Mouse (Mus musculus) midbrain, embryonic 13.5 days (tissue): ENCODE results near the gene Hdac10. TPM values are rescaled to one million over a fixed set of nuclear protein-coding genes. Genes with fewer than 3 reads are reported as not detected.

Experiments
- ATAC-seq: fragments of 200-750 bp; cut with Nextera tagmentation; 2 replicates; pipeline ENCODE4 v1.8.0; 2017; ENCODE audit warnings: mild to moderate bottlenecking, moderate TSS enrichment, moderate library complexity
- H3K27ac ChIP-seq: fragments of 300-500 bp; sonication (generic); 2 replicates; pipeline ENCODE4 v1.5.1; 2015; ENCODE audit warnings: inconsistent platforms, mild to moderate bottlenecking, moderate library complexity
- H3K27me3 ChIP-seq: fragments of 300-500 bp; sonication (generic); 2 replicates; pipeline ENCODE4 v1.6.1; 2015; ENCODE audit warnings: mild to moderate bottlenecking, inconsistent platforms
- H3K36me3 ChIP-seq: fragments of 300-500 bp; sonication (generic); 2 replicates; pipeline ENCODE4 v1.6.1; 2015; ENCODE audit warnings: mild to moderate bottlenecking, inconsistent platforms
- H3K4me1 ChIP-seq: fragments of 300-500 bp; sonication (generic); replicated peaks from 2 replicates; pipeline ENCODE4 v1.6.1; 2015; ENCODE audit warnings: inconsistent platforms
- H3K4me2 ChIP-seq: fragments of 300-500 bp; sonication (generic); replicated peaks from 2 replicates; pipeline ENCODE4 v1.6.1; 2015; ENCODE audit warnings: moderate library complexity, mild to moderate bottlenecking, inconsistent platforms
- H3K4me3 ChIP-seq: fragments of 300-500 bp; sonication (generic); replicated peaks from 2 replicates; pipeline ENCODE4 v1.5.1; 2015; ENCODE audit warnings: mild to moderate bottlenecking, inconsistent platforms
- H3K9ac ChIP-seq: fragments of 300-500 bp; sonication (generic); replicated peaks from 2 replicates; pipeline ENCODE4 v1.6.1; 2015; ENCODE audit warnings: mild to moderate bottlenecking, inconsistent platforms
- H3K9me3 ChIP-seq: fragments of 300-500 bp; sonication (generic); 2 replicates; pipeline ENCODE4 v1.6.1; 2016; ENCODE audit warnings: mild to moderate bottlenecking, inconsistent platforms
- WGBS: fragments of 180-500 bp; shearing (Covaris S2); methylation state at CpG from one replicate; pipeline ENCODE4 v1.1.7; 2015; 5-methylcytosine and 5-hydroxymethylcytosine counted together
- polyA plus RNA-seq: library from polyadenylated mRNA; unstranded; fragments of >200 nt; fragmentation: Nextera tagmentation; extraction: Ambion mirVana; gene quantifications from 2 replicates; pipeline ENCODE4 v1.2.1, GENCODE M21; 2015

Hdac10 gene
- polyA plus RNA-seq, 1 experiment from 2014 or later, result 26.0 TPM

DNA sequence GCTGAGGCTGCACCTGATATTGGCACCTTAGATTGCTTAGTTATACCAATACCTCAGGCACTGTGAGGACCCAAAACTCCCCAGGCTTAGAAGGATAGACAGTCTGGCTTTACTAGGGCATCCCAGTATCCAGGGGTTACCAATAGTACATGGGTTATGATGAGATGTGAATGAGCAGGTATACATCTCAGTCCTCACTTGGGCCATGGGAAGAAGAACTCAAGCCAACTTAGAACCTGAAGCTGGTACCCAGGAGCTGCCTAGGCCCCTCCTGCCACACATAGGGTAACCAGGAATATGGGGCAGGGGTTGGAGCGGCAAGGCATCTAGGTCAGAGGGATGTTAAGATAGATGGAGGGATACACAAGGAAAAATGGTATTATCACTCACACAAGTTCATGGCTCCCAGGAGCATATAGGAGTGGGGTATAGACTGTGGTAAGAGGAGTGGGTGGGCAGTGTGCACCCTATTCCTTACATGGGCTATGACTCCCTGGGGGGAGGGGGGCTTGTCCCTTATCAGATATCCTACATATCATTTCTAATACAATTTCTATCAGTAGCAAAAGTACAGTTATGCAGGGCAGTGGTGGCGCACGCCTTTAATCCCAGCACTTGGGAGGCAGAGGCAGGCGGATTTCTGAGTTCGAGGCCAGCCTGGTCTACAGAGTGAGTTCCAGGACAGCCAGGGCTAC is 8.1 kb upstream of the Hdac10 start:
- WGBS, result 97% methylated on average over 5 of the region's 5 CpGs
- Histone ChIP-seq H3K9ac (no peak overlapping the region), H3K36me3 (peaks cover under 1% of the 10 kb centered on the region; the same call in 1 of the 2 replicates), H3K4me1 (peaks cover 26% of the 10 kb centered on the region), H3K4me3 (no peak overlapping the region), H3K4me2 (no peak overlapping the region), H3K27ac (no peak overlapping the region), H3K9me3 (no peaks in the 10 kb centered on the region), H3K27me3 (peaks cover 9% of the 10 kb centered on the region)
- no peak for ATAC-seq

- H3K4me3 ChIP-seq, result no peak overlapping the region
- ATAC-seq, result no peak
- H3K9me3 ChIP-seq, result no peaks in the 10 kb centered on the region
- H3K27me3 ChIP-seq, result no peaks in the 10 kb centered on the region
- H3K9ac ChIP-seq, result no peak overlapping the region
- 92% methylated on average over 3 of the region's 3 CpGs for WGBS
- no peak overlapping the region for H3K27ac ChIP-seq
- H3K36me3 ChIP-seq, result peaks cover 4% of the 10 kb centered on the region; the same call in 1 of the 2 replicates
- peaks cover 15% of the 10 kb centered on the region for H3K4me1 ChIP-seq
- H3K4me2 ChIP-seq, result no peak overlapping the region
These were observed 2.8 kb upstream of the Hdac10 start for GRCm38 (mm10) chr15:89131316-89131715.

DNA sequence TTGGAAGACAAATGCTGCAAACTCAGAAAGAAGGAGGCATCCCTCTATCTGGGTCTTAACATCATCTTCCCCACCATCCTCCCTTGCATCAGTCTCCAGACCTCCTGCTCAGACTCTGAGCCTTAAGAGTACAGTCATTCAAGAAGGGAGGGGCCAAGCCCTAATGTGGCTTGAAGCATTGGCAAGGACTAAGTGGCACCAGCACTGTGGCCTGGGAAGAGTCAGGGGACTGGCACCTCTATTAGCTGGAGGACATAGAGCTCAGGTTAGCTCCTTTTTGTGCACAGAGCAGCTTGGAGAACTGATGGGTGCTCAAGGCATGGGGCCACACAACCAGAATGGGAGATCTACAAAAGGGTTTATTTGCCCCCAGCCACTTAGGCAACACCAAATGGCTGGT is 1.7 kb upstream of the Hdac10 start:
- no peak overlapping the region for H3K27ac ChIP-seq
- H3K4me1 ChIP-seq, result peaks cover 15% of the 10 kb centered on the region
- no peaks in the 10 kb centered on the region for H3K9me3 ChIP-seq
- no peak overlapping the region for H3K4me2 ChIP-seq
- no peak overlapping the region for H3K9ac ChIP-seq
- no peaks in the 10 kb centered on the region for H3K27me3 ChIP-seq
- ATAC-seq, result no peak
- H3K4me3 ChIP-seq, result no peak overlapping the region
- peaks cover 8% of the 10 kb centered on the region; the same call in 1 of the 2 replicates for H3K36me3 ChIP-seq

GRCm38 (mm10) chr15:89127364-89127940 is 1.0 kb downstream of the Hdac10 start:
- no peak for ATAC-seq
- Histone ChIP-seq H3K9me3 (no peaks in the 10 kb centered on the region), H3K9ac (peak overlapping the region; percentile 71), H3K27ac (no peak overlapping the region), H3K4me3 (peak overlapping the region; percentile 50), H3K36me3 (peaks cover 10% of the 10 kb centered on the region; the same call in 1 of the 2 replicates), H3K4me1 (peaks cover 28% of the 10 kb centered on the region), H3K4me2 (peak overlapping the region; percentile 77), H3K27me3 (no peaks in the 10 kb centered on the region)
- WGBS, result 88% methylated on average over 8 of the region's 8 CpGs

DNA sequence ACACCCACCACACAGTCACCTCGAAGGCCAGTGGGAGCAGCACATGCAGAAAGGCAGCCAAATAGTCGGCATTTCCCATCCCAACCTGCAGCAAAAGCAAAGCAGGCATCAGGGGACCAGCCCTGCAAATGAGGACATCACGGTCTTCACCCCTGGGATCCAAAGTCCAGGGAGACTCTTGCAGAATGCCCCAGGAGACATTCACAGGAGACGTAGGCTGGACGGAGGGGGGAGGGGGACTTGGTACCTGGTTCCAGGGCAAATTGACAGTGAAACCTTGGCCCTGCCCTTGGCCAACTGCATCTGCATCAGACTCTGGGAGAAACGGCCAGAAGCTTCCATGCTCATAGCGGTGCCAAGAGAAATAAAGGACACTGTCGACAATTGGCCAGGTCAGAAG is 1.9 kb downstream of the Hdac10 start:
- WGBS, result 89% methylated on average over 8 of the region's 8 CpGs
- no peak for ATAC-seq
- Histone ChIP-seq H3K4me3 (no peak overlapping the region), H3K9me3 (no peaks in the 10 kb centered on the region), H3K9ac (peak overlapping the region; percentile 71; the same call in 1 of the 2 replicates), H3K4me1 (peaks cover 36% of the 10 kb centered on the region), H3K4me2 (no peak overlapping the region), H3K36me3 (peaks cover 9% of the 10 kb centered on the region; the same call in 1 of the 2 replicates), H3K27me3 (no peaks in the 10 kb centered on the region), H3K27ac (no peak overlapping the region)

GRCm38 (mm10) chr15:89125351-89125750 is 3.1 kb downstream of the Hdac10 start:
- no peaks in the 10 kb centered on the region for H3K9me3 ChIP-seq
- H3K4me3 ChIP-seq, result no peak overlapping the region
- H3K9ac ChIP-seq, result no peak overlapping the region
- ATAC-seq, result no peak
- peaks cover 10% of the 10 kb centered on the region; the same call in 1 of the 2 replicates for H3K36me3 ChIP-seq
- no peaks in the 10 kb centered on the region for H3K27me3 ChIP-seq
- H3K4me2 ChIP-seq, result no peak overlapping the region
- 93% methylated on average over 9 of the region's 9 CpGs for whole genome bisulfite sequencing
- no peak overlapping the region for H3K27ac ChIP-seq
- H3K4me1 ChIP-seq, result peaks cover 49% of the 10 kb centered on the region

DNA sequence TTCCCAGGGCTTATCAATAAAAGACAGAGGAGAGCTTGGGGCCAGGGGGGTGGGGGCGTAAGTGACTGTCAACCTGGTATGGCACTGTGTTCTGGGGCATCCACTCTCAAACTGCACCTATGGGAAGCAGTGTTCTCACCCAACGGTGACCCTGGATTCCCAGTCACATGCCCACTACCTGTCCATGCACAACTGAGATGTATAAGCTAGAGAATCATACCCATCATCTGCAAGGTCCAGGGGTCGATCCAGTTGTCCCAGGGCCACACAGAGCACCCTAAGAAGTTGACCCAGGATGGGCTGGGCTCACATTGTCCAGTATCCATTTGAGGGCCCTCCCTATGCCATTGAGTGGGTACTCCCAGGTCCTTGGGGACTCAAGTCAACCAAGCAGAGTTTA is 4.2 kb downstream of the Hdac10 start:
- H3K27ac ChIP-seq, result no peak overlapping the region

GRCm38 (mm10) chr15:89123595-89123994 is 4.9 kb downstream of the Hdac10 start:
- H3K4me1 ChIP-seq, result peaks cover 59% of the 10 kb centered on the region
- no peaks in the 10 kb centered on the region for H3K9me3 ChIP-seq
- H3K27me3 ChIP-seq, result no peaks in the 10 kb centered on the region
- H3K27ac ChIP-seq, result peak overlapping the region; percentile 83
- 35% methylated on average over 11 of the region's 11 CpGs for WGBS
- H3K9ac ChIP-seq, result peak overlapping the region; percentile 87
- H3K4me2 ChIP-seq, result peak overlapping the region; percentile 96
- peak overlapping the region; percentile 89 for H3K4me3 ChIP-seq
- ATAC-seq, result peak; percentile 9; the same call in 1 of the 2 replicates
- peaks cover 24% of the 10 kb centered on the region for H3K36me3 ChIP-seq

More for the DNA sequence above, 4.2 kb downstream of the Hdac10 start:
- Histone ChIP-seq H3K9me3 (no peaks in the 10 kb centered on the region), H3K4me1 (peaks cover 59% of the 10 kb centered on the region), H3K4me3 (no peak overlapping the region), H3K27me3 (no peaks in the 10 kb centered on the region), H3K36me3 (peaks cover 19% of the 10 kb centered on the region; the same call in 1 of the 2 replicates), H3K4me2 (peak overlapping the region; percentile 96), H3K9ac (no peak overlapping the region; the same call in 1 of the 2 replicates)
- no peak for ATAC-seq
- 96% methylated on average over 3 of the region's 3 CpGs for WGBS

DNA sequence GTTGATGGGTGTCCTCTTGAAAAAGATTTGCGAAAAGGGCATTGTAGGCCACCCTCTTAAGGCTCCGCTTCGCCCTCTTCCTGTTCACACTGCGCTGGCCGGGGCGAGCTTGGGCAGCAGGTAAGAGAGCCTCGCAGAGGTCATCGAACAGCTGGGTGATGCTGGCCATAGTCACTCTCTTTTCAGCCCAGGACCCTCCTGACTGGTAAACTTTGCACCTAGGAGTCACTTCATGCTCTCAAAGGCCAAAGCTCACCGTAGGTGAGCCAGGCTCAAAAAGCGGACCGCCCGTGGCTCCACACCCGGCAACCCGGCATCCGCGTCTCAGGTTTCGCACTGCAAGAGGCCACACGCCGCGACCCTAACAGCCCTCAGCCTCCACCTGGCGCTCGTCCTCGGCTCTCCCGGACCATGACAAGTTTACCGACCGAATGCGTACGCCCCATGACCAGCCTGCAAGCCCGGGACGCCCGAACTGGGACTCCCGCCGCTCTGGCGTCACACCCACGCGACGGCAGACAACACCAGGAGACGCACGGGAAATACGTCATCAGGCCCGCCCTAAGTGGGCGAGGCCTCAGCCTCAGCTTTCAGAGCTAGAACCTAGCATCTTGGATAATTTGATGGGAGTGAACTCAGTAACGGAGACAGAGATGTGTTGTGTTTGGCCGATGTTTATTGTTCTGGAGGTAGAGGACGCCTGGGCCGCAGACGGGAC is 5.7 kb downstream of the Hdac10 start, which contains the start of gene Tubgcp6:
Gene Tubgcp6, minus strand, starts transcription at position 464 of the 718 bp plus-strand sequence.
- Histone ChIP-seq H3K9me3 (no peaks in the 10 kb centered on the region), H3K36me3 (peaks cover 28% of the 10 kb centered on the region), H3K4me3 (peak within 1 kb of the TSS; percentile 89), H3K27ac (peak within 1 kb of the TSS; percentile 83), H3K4me1 (peaks cover 55% of the 10 kb centered on the region), H3K9ac (peak within 1 kb of the TSS; percentile 87), H3K27me3 (no peaks in the 10 kb centered on the region), H3K4me2 (peak within 1 kb of the TSS; percentile 96)
- WGBS, result 1% methylated on average over 47 of the region's 47 CpGs
- ATAC-seq, result peak; percentile 80

- H3K4me2 ChIP-seq, result no peak overlapping the region
- no peak for ATAC-seq
- no peak overlapping the region; the same call in 1 of the 2 replicates for H3K9ac ChIP-seq
- H3K36me3 ChIP-seq, result peaks cover 61% of the 10 kb centered on the region
- H3K4me3 ChIP-seq, result no peak overlapping the region
- H3K4me1 ChIP-seq, result peaks cover 41% of the 10 kb centered on the region
- no peak overlapping the region for H3K27ac ChIP-seq
- no peaks in the 10 kb centered on the region for H3K9me3 ChIP-seq
- no peaks in the 10 kb centered on the region for H3K27me3 ChIP-seq
These were observed 10.5 kb downstream of the Hdac10 start for GRCm38 (mm10) chr15:89118007-89118406.

DNA sequence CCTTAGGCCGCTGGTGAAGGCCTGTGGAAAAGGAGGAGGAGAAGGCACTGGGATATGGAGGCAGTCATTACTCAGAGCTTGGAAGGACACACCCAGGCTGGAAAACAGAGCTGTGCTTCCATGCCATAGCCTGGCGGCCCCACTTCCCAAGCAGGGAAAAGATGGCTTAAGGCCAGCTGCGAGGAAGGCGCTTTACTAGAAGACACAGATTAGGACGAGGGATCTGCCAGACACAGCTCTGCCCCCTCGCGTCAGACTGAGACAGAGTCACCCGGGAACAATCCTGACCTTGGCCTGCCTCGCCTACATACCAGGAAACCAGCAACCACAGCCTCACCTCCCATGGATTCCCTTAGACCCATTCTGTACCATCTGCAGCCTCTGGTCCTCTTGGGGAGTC is 18.4 kb downstream of the Hdac10 start:
- WGBS, result 90% methylated on average over 9 of the region's 9 CpGs
- peaks cover 93% of the 10 kb centered on the region for H3K36me3 ChIP-seq
- H3K27ac ChIP-seq, result no peak overlapping the region

DNA sequence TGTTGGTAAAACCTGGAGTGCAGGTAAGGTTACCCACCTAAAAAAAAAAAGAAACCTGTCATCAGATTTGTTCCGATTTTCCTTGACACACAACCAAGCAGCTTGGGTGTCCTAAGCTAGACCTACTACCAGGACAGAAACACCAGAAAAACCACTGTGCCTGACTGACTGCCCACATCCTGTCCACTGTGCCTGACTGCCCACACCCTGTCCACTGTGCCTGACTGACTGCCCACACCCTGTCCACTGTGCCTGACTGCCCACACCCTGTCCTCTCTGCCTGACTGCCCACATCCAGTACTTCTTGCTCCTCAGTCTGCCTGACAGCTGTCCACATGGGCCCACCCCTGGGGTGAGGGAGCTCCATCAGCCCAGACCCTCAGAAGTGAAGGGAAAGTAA is 21.5 kb downstream of the Hdac10 start:
- 100% methylated on average over 1 of the region's 1 CpGs for WGBS

More for the DNA sequence above, 18.4 kb downstream of the Hdac10 start:
- Histone ChIP-seq H3K4me1 (no peaks in the 10 kb centered on the region), H3K9ac (no peak overlapping the region), H3K27me3 (no peaks in the 10 kb centered on the region), H3K4me3 (no peak overlapping the region), H3K4me2 (no peak overlapping the region), H3K9me3 (no peaks in the 10 kb centered on the region)
- no peak for ATAC-seq

More for the DNA sequence above, 21.5 kb downstream of the Hdac10 start:
- H3K4me2 ChIP-seq, result no peak overlapping the region
- H3K9ac ChIP-seq, result no peak overlapping the region
- ATAC-seq, result no peak
- H3K36me3 ChIP-seq, result peaks cover 100% of the 10 kb centered on the region
- H3K4me1 ChIP-seq, result no peaks in the 10 kb centered on the region
- no peaks in the 10 kb centered on the region for H3K27me3 ChIP-seq
- no peak overlapping the region for H3K4me3 ChIP-seq
- no peaks in the 10 kb centered on the region for H3K9me3 ChIP-seq
- H3K27ac ChIP-seq, result no peak overlapping the region
